Mouse (Mus musculus) small intestine, adult 2 months (tissue): Measurements from ENCODE around the gene Mob1b.

Experiments
- CTCF ChIP-seq: fragments of 200-500 bp; IDR thresholded peaks from 2 replicates; pipeline ENCODE4 v1.5.1; 2012; ENCODE audit warnings: low read depth, mild to moderate bottlenecking, control low read depth, inconsistent platforms, low read length, moderate library complexity, mixed read lengths; ENCODE audit not compliant: insufficient replicate concordance, insufficient read length; ENCODE audit errors: extremely low read depth
- POLR2A ChIP-seq: fragments of 200-500 bp; IDR thresholded peaks from 2 replicates; pipeline ENCODE4 v1.6.1; 2012; ENCODE audit warnings: low read depth, mild to moderate bottlenecking, control low read depth, inconsistent platforms, low read length, moderate library complexity

DNA sequence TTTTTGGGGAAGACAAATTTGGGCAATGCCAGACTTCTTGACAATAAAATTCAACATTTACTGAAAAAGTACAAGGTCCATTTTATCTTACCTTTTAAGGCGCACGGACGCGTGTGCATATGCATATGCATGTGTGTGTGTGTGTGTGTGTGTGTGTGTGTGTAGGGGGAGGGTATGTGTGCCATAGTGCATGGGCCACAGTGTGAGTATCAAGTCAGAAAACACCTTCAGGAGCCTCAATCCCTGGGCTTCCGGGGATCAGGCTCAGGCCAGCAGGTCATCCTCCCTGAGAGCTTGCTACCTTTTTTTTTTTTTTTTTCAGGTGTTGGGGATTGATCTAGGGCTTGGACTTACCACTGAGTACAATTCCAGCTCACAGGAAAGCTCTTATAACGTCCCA is 8.3 kb upstream of the Mob1b start:
- TF ChIP-seq POLR2A (no peak), CTCF (no peak)
